Mouse (Mus musculus) retina, postnatal 7 days (tissue): ENCODE measurements around the gene Prss53.
"Not testable (repeated sequence)": the region's sequence is repeated elsewhere in the genome, so short reads cannot be mapped to it uniquely, and the experiment has no call there.

Source experiments
- DNase-seq: peaks from one replicate; pipeline ENCODE4 v3.0.0-alpha.2; 2012; ENCODE audit warnings: low read depth, low spot score

Prss53 gene

GRCm38 (mm10) chr7:127875627-127876001 is 15.2 kb downstream of the Prss53 start:
- DNase-seq = peak; percentile 90

GRCm38 (mm10) chr7:127874812-127875626 is 15.8 kb downstream of the Prss53 start:
- DNase-seq = no peak

- no peak for DNase-seq
Measured at GRCm38 (mm10) chr7:127870136-127870821, 20.5 kb downstream of the Prss53 start.

DNA sequence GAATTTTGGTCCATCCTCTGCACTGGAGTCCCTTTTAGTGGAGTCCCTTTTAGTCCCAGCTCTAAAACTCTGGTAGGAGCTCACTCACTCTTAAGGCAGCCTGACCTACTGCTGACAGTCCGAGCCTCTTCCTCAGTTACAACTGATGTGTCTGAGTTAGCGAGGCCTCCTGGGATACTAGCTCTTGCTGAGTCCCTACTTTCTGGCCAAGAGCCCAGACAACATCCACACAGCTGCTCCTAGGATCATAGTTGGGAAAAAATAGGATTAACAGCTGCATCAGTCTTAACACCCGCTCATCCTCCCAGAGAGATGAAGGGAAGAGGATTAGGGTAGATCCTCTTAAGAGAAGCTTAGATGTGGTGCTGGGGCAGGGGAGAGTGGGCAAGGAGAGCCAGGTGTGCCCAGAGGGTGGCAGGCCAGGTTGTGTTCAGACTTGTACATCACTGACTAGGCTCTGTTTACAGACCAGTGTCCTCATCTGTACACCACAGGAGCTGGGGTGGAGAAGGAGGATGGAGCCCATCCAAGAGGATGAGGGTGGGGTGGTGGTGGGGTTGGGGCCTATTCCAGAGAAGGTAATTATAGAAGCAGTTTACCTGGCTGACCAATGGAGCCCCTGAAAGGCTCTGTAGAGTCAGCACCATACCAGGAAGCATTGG is 21.5 kb downstream of the Prss53 start:
- peak; percentile 93 for DNase-seq

- DNase-seq = no peak
Measured at GRCm38 (mm10) chr7:127867641-127868040, 23.1 kb downstream of the Prss53 start.

GRCm38 (mm10) chr7:127866434-127866833 is 24.3 kb downstream of the Prss53 start:
- no peak for DNase-seq

DNA sequence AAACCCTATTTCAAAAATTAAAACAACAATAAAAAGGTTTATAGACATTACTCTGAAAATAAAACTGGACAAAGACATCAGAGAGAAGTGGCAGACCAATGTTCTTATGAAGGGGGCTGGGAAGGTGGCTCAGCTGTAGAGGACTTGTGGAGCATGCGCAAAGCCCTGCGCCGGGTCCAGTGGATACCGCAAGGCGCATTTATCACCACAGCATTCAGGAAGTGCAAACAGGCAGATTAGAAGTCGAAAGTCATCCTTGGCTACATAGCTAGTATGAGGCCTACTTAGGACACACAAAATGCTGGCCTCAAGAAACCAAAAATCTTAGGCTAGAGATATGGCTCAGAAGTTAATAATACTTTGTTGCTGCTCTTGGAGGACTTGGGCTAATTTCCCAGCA is 32.5 kb downstream of the Prss53 start:
- DNase-seq = no peak

DNA sequence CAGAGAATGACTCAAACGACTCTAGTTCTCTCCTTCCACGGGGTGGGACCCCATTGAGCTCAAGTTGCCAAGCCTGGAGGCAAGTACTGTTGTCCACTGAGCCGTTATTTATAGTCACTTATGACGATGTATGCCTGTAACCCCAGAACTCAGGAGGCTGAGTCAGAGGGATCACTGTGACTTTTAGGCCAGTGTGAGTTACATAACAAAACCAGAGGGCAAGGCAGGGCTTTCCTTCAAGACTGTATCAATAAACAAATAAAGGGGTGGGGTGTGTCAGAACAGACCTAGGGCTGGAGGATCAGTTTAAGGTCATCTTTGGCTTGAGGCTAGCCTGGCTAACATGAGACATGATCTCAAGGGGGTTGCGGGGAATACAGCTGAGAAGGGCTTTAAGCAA is 39.9 kb downstream of the Prss53 start:
- DNase-seq = no peak

DNA sequence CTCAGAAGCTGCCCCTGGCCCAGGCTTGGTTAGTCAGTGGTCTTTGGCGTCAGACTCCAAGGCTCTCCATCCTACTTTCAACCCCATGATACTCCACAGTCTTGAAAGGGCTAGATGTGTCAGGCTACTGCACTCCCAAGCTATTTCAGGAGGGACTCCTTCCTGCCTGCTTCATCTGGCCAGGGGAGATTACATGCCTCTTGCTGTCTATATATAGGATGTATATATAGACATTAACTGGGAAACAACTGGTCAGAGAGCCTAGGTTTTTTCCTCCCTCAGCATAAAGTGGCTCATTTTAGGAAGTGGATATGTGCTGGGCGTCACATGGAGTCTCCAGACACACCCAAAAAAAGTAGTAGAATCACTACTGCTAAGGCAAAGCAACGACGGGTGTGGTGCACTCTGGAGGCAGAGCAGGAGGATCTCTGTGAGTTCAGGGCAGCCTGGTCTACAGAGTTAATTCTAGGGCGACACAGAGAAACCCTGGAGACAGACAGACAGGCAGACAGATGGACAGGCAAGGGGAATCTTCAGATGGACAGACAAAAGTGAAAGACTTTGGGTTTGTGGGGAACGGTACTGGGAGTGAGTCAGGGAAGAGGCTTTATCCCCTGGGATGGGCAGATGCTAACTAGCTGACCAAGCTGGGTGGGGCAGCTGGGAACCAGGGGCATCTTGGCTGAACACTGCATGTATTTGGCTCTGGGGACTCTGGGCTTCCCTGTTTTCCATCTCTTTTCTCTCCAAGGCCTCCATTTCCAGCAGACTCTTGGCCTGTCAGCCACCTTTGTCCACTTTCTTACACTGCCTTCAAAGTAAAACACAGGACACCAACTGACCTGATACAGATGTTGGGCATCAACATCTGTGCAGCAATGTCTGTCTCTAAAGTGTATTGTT is 40.5 kb downstream of the Prss53 start:
- no peak for DNase-seq

DNA sequence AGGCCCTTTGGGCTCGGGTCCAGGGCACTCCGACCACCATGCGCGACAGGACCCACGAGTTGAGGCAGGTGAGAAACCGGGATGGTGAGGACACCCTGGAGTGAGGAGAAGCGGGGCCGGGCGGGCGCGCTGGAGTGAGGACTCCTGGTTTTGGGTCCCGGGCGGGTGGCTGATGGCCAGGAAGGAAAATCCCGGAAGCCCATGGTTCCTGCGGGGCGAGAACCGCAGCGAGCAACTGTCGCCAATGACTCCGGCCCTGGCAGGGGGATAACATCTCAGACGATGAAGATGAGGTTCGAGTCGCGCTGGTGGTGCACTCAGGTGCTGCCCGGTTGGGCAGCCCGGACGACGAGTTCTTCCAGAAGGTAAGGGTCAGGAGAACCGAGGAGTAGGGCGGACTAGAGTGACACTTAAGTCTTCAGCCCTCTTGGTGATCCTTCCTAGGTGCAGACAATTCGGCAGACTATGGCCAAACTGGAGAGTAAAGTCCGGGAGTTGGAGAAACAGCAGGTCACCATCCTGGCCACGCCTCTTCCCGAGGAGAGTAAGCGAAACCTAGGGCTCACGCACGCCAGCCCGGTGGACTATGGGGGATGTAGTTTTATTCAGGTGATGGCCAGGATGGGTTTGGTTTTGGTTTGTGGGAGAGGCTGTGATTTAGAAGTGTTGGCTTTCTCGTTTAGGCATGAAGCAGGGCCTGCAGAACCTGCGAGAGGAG is 48.6 kb downstream of the Prss53 start:
- peak; percentile 42 for DNase-seq

DNA sequence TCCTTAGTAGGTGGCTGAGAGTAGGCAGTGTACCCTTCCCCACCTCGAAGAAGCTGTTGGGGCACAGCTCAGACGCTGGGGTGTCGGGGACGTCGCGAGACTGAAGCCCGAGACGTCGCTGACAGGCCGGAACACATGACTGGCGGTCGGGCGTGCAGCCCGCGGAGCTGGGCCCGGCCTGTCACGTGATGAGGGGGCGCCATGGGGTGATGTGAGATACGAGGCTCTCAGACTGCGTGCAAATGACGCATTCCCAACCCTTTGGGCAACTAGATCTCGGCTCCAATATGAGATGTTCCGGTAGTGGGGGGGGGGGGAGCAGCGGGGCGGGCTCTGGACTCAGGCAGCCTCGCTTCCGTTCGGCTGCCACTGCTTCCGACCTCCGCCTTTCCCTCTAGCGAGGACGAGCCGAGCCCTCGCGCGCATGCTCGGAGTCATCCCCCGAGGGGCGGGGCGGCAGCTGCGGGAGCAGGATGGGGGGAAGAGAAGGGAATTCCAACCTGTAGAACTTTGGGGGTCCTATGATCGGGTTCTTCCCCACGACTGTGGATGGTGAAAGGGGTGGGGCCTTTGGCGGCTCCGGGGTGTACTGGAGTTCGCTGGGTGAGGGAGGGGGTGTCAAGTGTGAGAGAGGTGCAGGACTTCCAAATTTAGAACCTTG is 49.3 kb downstream of the Prss53 start:
- DNase-seq = peak; percentile 87

DNA sequence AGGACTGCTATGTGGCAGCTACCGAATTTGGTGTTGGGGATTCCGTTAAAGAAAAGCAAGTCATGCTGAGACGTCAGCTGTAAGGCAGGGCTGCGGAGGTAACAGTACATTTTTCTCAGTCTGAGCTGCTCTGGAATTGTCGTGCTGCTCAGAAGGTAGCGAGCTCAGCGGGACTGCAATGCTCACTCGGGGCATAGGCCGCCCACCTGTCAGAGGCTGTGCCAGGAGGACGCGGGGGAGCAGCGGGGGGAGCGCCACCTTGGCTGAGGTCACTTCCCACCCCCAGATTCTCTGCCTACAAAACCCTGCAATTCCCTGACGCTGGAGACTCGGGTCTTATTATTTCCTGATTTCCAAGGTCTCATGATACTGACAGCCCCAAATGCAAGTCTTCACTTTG is 49.9 kb downstream of the Prss53 start:
- DNase-seq = no peak

DNA sequence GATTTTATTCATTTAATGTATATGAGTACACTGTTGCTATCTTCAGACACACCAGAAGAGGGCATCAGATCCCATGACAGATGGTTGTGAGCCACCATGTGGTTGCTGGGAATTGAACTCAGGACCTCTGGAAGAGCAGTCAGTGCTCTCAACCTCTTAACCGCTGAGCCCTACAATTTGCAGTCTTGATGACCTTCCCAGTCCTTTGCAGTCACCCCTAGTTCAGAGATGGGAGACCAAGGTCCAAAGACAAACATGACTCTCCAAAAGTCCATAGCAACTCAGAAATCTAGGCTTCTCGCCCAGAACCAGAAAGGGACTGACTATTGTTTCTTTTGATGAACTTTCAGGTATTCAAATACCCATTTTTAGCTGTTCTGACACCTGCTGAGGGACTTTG is 50.7 kb downstream of the Prss53 start:
- DNase-seq = not testable (repeated sequence)

GRCm38 (mm10) chr7:127837878-127838277 is 52.9 kb downstream of the Prss53 start:
- DNase-seq = not testable (repeated sequence)

DNA sequence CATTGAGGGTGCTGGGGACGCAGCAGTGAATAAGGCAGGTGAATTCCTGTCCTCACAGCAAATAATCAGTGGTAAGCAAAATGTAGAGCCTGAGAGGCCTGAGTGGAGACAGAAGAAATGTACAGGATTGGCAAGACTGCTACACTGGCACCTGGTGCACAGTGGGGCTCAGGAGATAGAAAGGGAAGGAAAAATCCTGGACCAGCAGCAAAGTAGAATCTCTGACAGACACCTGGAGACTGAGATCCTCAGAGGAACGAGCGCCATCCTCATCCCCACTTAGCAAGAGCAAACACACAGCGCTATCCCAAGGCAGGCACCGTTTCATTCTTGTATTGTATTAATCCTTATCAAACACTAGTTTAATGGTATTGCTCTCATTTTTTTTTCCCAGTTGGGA is 53.3 kb downstream of the Prss53 start:
- DNase-seq = no peak
